Mouse (Mus musculus) stomach, postnatal 0 days (tissue): Measurements from ENCODE around the gene Ugt1a6a.

Experiments used
- CTCF ChIP-seq: IDR thresholded peaks from 2 replicates; pipeline ENCODE4 v1.5.1; 2016; ENCODE audit warnings: antibody characterized with exemption, low read depth, mild to moderate bottlenecking, moderate library complexity
- EP300 ChIP-seq: optimal IDR thresholded peaks from 2 replicates; pipeline ENCODE3; 2016; ENCODE audit warnings: antibody characterized with exemption

- TF ChIP-seq CTCF (no peak), EP300 (no peak)
Observed at GRCm38 (mm10) chr1:88211812-88212211, 77.2 kb downstream of the Ugt1a6a start, which contains the start of gene Ugt1a1.
